Mouse (Mus musculus): ENCODE measurements around the gene Tmem17. TPM values are rescaled to one million over a fixed set of nuclear protein-coding genes. Genes with fewer than 3 reads are reported as not detected.

The Tmem17 gene
- total RNA-seq, 2 experiments from 2014 or later, result 7.1 to 8.6 TPM

DNA sequence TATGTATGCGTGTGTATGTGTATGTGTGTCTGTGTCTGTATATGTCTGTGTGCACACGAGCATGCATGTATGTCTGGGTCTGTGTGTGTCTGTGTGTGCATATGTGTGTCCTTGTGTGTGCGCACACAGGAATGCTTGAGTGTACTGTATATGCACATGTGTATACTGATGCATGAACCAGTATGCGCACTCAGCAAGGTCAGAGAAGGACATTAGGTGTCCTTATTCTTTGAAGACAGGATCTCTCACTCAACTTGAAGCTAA, 49.4 kb downstream of the Tmem17 start:
- DNase-seq (ENCODE audit: extremely low spot score in 1 of 2, low spot score in 2 of 2), result no peak
- intact Hi-C loops (cut with DNase I), result no loop called here

DNA sequence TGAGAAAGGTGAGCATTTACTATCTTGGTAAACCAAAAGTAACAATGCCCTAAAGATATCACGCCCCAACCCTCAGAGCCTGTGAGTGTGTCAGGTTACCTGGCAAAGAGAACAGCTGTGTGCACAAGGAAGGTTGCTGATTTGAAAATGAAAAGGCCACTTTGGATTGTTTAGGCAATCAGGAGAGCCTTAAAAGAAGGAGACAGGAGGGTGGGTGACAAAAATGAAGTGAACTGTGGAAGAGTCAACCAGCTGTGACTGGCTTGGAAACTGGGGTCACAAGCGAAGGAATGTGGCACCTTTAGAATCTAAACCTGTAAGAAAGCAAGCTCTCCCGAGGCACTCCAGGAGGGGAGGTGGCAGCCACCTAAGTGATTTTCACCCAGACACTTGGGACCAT, 51.8 kb downstream of the Tmem17 start:
- intact Hi-C loops (cut with DNase I), result no loop called here
- DNase-seq (ENCODE audit: extremely low spot score in 1 of 2, low spot score in 2 of 2), result no peak

DNA sequence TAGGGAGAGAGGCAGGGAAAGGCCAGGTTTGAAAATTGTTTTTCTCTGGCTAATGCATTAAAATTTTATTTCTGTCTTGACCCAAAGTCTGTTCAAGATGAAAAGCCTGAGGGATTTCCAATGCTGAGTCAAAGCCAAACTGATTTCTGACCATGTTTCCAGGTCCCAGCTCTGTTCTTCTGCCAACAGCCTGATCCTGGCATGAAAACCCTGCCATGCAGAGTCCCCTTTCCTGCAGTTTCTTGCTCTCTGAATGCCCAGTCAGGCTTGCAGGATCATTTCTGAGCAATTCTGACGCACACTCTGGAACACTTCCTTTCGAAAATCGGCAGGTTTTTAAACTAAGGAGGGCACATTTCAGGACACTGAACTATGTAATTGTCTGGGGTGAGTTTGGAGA, 52.8 kb downstream of the Tmem17 start:
- no peak for DNase-seq (ENCODE audit: extremely low spot score in 1 of 2, low spot score in 2 of 2)
- intact Hi-C loops (cut with DNase I), result no loop called here

Other genes with a start within 250 kb of the Tmem17 start
- gene Ehbp1, start 169.8 kb upstream of the Tmem17 start, total RNA-seq (2021), result 10 to 100 TPM; 66.2 to 68.6 TPM

All from left cerebral cortex, postnatal 10 days (tissue).